Mouse (Mus musculus) ovary, postnatal 14 days (tissue): ENCODE results near the gene Abcc5.
"Not testable (repeated sequence)": the region's sequence is repeated elsewhere in the genome, so short reads cannot be mapped to it uniquely, and the experiment has no call there.

Source experiments
- DNase-seq: peaks from one replicate; pipeline ENCODE4 v3.0.0; 2022; ENCODE audit warnings: low spot score

Abcc5 gene

GRCm38 (mm10) chr16:20422938-20423730, 3.1 kb downstream of the Abcc5 start:
- DNase-seq: no peak

GRCm38 (mm10) chr16:20418054-20418453, 8.1 kb downstream of the Abcc5 start:
- no peak for DNase-seq

- no peak for DNase-seq
Observed at GRCm38 (mm10) chr16:20416262-20416661, 9.9 kb downstream of the Abcc5 start.

- no peak for DNase-seq
Observed at GRCm38 (mm10) chr16:20415804-20416203, 10.4 kb downstream of the Abcc5 start.

GRCm38 (mm10) chr16:20415211-20415610, 11.0 kb downstream of the Abcc5 start:
- DNase-seq: no peak

- DNase-seq: no peak
Observed at GRCm38 (mm10) chr16:20413870-20414331, 12.3 kb downstream of the Abcc5 start.

- DNase-seq: no peak
Observed at GRCm38 (mm10) chr16:20411958-20412570, 14.1 kb downstream of the Abcc5 start.

GRCm38 (mm10) chr16:20405335-20405734, 20.9 kb downstream of the Abcc5 start:
- DNase-seq: no peak

- no peak for DNase-seq
Observed at GRCm38 (mm10) chr16:20403327-20403726, 22.9 kb downstream of the Abcc5 start.

- DNase-seq: no peak
Observed at GRCm38 (mm10) chr16:20401592-20401991, 24.6 kb downstream of the Abcc5 start.

- DNase-seq: no peak
Observed at GRCm38 (mm10) chr16:20400707-20401591, 25.2 kb downstream of the Abcc5 start.

GRCm38 (mm10) chr16:20396851-20397250, 29.3 kb downstream of the Abcc5 start:
- DNase-seq: no peak

- no peak for DNase-seq
Observed at GRCm38 (mm10) chr16:20395216-20395907, 30.8 kb downstream of the Abcc5 start.

- DNase-seq: no peak
Observed at GRCm38 (mm10) chr16:20391753-20392152, 34.4 kb downstream of the Abcc5 start.

- no peak for DNase-seq
Observed at GRCm38 (mm10) chr16:20390233-20390632, 36.0 kb downstream of the Abcc5 start.

- no peak for DNase-seq
Observed at GRCm38 (mm10) chr16:20381031-20381430, 45.2 kb downstream of the Abcc5 start.

GRCm38 (mm10) chr16:20375341-20375740, 50.9 kb downstream of the Abcc5 start:
- DNase-seq: no peak

- no peak for DNase-seq
Observed at GRCm38 (mm10) chr16:20371731-20372130, 54.5 kb downstream of the Abcc5 start.

- DNase-seq: no peak
Observed at GRCm38 (mm10) chr16:20368221-20368620, 58.0 kb downstream of the Abcc5 start.

- DNase-seq: no peak
Observed at GRCm38 (mm10) chr16:20362121-20362520, 64.1 kb downstream of the Abcc5 start.

GRCm38 (mm10) chr16:20361496-20361895, 64.7 kb downstream of the Abcc5 start:
- not testable (repeated sequence) for DNase-seq
